ENCODE assay signal across 34 mouse cellular contexts in the genomic region with DNA sequence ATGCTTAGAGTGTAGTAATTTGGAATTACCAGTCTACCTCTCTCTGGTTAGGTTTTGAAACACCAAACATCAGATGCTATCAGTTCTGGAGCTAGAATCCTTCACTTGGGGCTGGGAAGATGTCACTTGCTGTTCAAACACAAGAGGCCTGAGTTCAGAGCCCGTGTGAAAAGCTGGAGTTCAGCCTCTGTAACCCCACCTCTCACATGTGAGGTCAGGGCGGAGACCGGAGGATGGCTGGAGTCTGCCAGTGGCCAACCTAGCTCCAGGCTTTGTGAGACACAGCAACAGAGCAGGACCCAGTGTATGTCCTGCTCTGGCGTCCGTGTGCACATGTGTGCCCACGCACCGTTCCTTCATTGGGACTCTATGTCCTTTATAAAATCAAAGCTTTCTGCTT. TPM values are rescaled to one million over a fixed set of nuclear protein-coding genes. Genes with fewer than 3 reads are reported as not detected.
DNase-seq lines count a peak whose midpoint lies in the region; ATAC-seq lines count a peak whose summit lies in the region.
"Had no signal": no experiment of that assay in that cellular context is flagged by ENCODE, and none has a peak within 500 bp of the region (broad histone marks: within the 10 kb centered on the region; RNA-seq: fewer than 3 reads in every experiment).

No protein-coding gene starts in this region.

- WGBS in liver, embryonic 11.5 days = 85% methylated on average over 7 of the region's 7 CpGs
- 78% methylated on average over 7 of the region's 7 CpGs for WGBS in stomach, embryonic 15.5 days

- no peak for ATAC-seq in liver, embryonic 11.5 days (replicated peaks; ENCODE audit: low FRiP score)
- ATAC-seq in stomach, embryonic 15.5 days (ENCODE audit: insufficient read depth, low FRiP score, low read depth) = no peak
- ATAC-seq: forebrain, embryonic 14.5 days; hindbrain, embryonic 16.5 days; midbrain, embryonic 13.5 days had no signal

- no peak overlapping the region for H3K27ac ChIP-seq in liver, embryonic 11.5 days (ENCODE audit: low read depth, low read length)
- H3K27ac ChIP-seq in stomach, embryonic 15.5 days = peak overlapping the region; percentile 46
- H3K27ac ChIP-seq: embryonic facial prominence, embryonic 12.5 days; hindbrain, embryonic 10.5 days; limb, embryonic 13.5 days; macrophage had no signal

- no peak for DNase-seq in liver, embryonic 11.5 days (ENCODE audit: low spot score)
- DNase-seq in liver = no peak
- peak; percentile 62 for DNase-seq in ES-CJ7 (ENCODE audit: low read depth, low spot score)
- peak; percentile 71 for DNase-seq in ZHBTc4 (ENCODE audit: low read depth, low spot score)
- no peak for DNase-seq in layer of hippocampus, postnatal 25 days (ENCODE audit: extremely low spot score in 1 of 2, low spot score in 1 of 2)
- DNase-seq in T-cell, adult 2 months (ENCODE audit: low spot score) = no peak
- no peak for DNase-seq in urinary bladder, postnatal 4 days (ENCODE audit: low spot score in 2 of 2)
- DNase-seq: adrenal gland, postnatal 25 days; B cell, adult 2 months; cerebellum, adult 11-12 months; cerebellum, postnatal 36 days; gastrocnemius, postnatal 36 days; heart, postnatal 14 days; kidney, adult 2 months; kidney, postnatal 36 days; lung, adult 2 months; lung, postnatal 10 days; retina, postnatal 1 day; right cerebral cortex, postnatal 14 days had no signal

- H3K36me3 ChIP-seq in liver, embryonic 11.5 days (ENCODE audit: control insufficient read depth, insufficient read depth, low read length) = no peaks in the 10 kb centered on the region
- H3K36me3 ChIP-seq in stomach, embryonic 15.5 days = no peaks in the 10 kb centered on the region
- H3K36me3 ChIP-seq: embryonic facial prominence, embryonic 12.5 days; hindbrain, embryonic 10.5 days; limb, embryonic 13.5 days; midbrain, embryonic 13.5 days had no signal

- H3K4me3 ChIP-seq in liver, embryonic 11.5 days (ENCODE audit: low read depth, low read length) = no peak overlapping the region
- no peak overlapping the region for H3K4me3 ChIP-seq in stomach, embryonic 15.5 days (replicated peaks)
- H3K4me3 ChIP-seq: layer of hippocampus, adult 2 months had no signal

- peaks cover 29% of the 10 kb centered on the region for H3K4me1 ChIP-seq in liver, embryonic 11.5 days (replicated peaks; ENCODE audit: control insufficient read depth, insufficient read depth, low read length)
- H3K4me1 ChIP-seq in stomach, embryonic 15.5 days = peaks cover 18% of the 10 kb centered on the region; the same call in 1 of the 2 replicates

- H3K9me3 ChIP-seq in liver, embryonic 11.5 days (ENCODE audit: control insufficient read depth, low read length) = no peaks in the 10 kb centered on the region
- H3K9me3 ChIP-seq in stomach, embryonic 15.5 days = no peaks in the 10 kb centered on the region
- H3K9me3 ChIP-seq: embryonic facial prominence, embryonic 12.5 days; hindbrain, embryonic 10.5 days; limb, embryonic 13.5 days; midbrain, embryonic 13.5 days had no signal

- no peak overlapping the region for H3K4me2 ChIP-seq in liver, embryonic 11.5 days
- H3K4me2 ChIP-seq in stomach, embryonic 15.5 days = no peak overlapping the region

- H3K9ac ChIP-seq in liver, embryonic 11.5 days (ENCODE audit: low read depth, low read length) = 0 out of 2 replicates have a peak overlapping the region, but pooled peaks have one; percentile 22
- no peak overlapping the region for H3K9ac ChIP-seq in stomach, embryonic 15.5 days
- H3K9ac ChIP-seq: embryonic facial prominence, embryonic 12.5 days had no signal

- peaks cover 10% of the 10 kb centered on the region for H3K27me3 ChIP-seq in liver, embryonic 11.5 days (replicated peaks; ENCODE audit: control insufficient read depth, insufficient read depth, low read length)
- no peaks in the 10 kb centered on the region; the same call in 1 of the 2 replicates for H3K27me3 ChIP-seq in stomach, embryonic 15.5 days (replicated peaks)

RNA-seq across cellular contexts. Expression of gene Sp2, which starts 3.4 kb away (rescaled TPM):
- 18.3 and 18.9 TPM in 2 replicates for polyA plus RNA-seq in liver, embryonic 11.5 days (2014; fragmentation: Nextera tagmentation; extraction: Ambion mirVana)
- 12.7 and 13.5 TPM in 2 replicates for polyA plus RNA-seq in stomach, embryonic 15.5 days (2015; fragmentation: Nextera tagmentation; extraction: Ambion mirVana)
- total RNA-seq in layer of hippocampus, postnatal 25 days (2021) = 10 to 100 TPM; 12.8 to 15.0 TPM

RNA-seq across cellular contexts. Expression of gene Sp6, which starts 33.9 kb away (rescaled TPM):
- polyA plus RNA-seq in liver, embryonic 11.5 days (2014; fragmentation: Nextera tagmentation; extraction: Ambion mirVana) = 0.17 TPM in 1 of 2 replicates, not detected in the other
- polyA plus RNA-seq in stomach, embryonic 15.5 days (2015; fragmentation: Nextera tagmentation; extraction: Ambion mirVana) = 1.4 and 3.7 TPM in 2 replicates
- 1 to 10 TPM in 1 of 2 experiments, under 1 TPM in 1; 0.86 to 1.8 TPM for total RNA-seq in layer of hippocampus, postnatal 25 days (2021)
- total RNA-seq: gastrocnemius, postnatal 36 days had no signal
- polyA plus RNA-seq: heart, embryonic 14.5 days; intestine, embryonic 14.5 days; macrophage had no signal

RNA-seq across cellular contexts. Expression of gene Pnpo, which starts 35.5 kb away (rescaled TPM):
- polyA plus RNA-seq in liver, embryonic 11.5 days (2014; fragmentation: Nextera tagmentation; extraction: Ambion mirVana) = 206 and 226 TPM in 2 replicates
- 63.6 and 85.7 TPM in 2 replicates for polyA plus RNA-seq in stomach, embryonic 15.5 days (2015; fragmentation: Nextera tagmentation; extraction: Ambion mirVana)
- 10 to 100 TPM; 35.1 to 37.9 TPM for total RNA-seq in layer of hippocampus, postnatal 25 days (2021)

RNA-seq across cellular contexts. Expression of gene Scrn2, which starts 50.4 kb away (rescaled TPM):
- 16.4 and 17.6 TPM in 2 replicates for polyA plus RNA-seq in liver, embryonic 11.5 days (2014; fragmentation: Nextera tagmentation; extraction: Ambion mirVana)
- 19.7 and 20.1 TPM in 2 replicates for polyA plus RNA-seq in stomach, embryonic 15.5 days (2015; fragmentation: Nextera tagmentation; extraction: Ambion mirVana)
- total RNA-seq in layer of hippocampus, postnatal 25 days (2021) = 1 to 10 TPM; 4.0 to 4.2 TPM

RNA-seq across cellular contexts. Expression of gene Prr15l, which starts 51.4 kb away (rescaled TPM):
- 1.8 and 2.2 TPM in 2 replicates for polyA plus RNA-seq in liver, embryonic 11.5 days (2014; fragmentation: Nextera tagmentation; extraction: Ambion mirVana)
- polyA plus RNA-seq in stomach, embryonic 15.5 days (2015; fragmentation: Nextera tagmentation; extraction: Ambion mirVana) = 55.2 and 65.6 TPM in 2 replicates
- total RNA-seq in layer of hippocampus, postnatal 25 days (2021) = not detected
- total RNA-seq: gastrocnemius, postnatal 36 days; layer of hippocampus, adult 2 months; layer of hippocampus, postnatal 14 days; left cerebral cortex, adult 8-10 months; left cerebral cortex, postnatal 36 days; megakaryocyte-erythroid progenitor cell, adult 5-6 weeks had no signal
- polyA plus RNA-seq: macrophage; midbrain, embryonic 13.5 days had no signal

Comparison
In these comparisons a context has a peak if more than half of its experiments do, and no peak if none do; other contexts are left out.
1. DNase-seq: peak in ES-CJ7 (single experiment) and ZHBTc4 (single experiment); none in liver, embryonic 11.5 days (single experiment), liver (single experiment), layer of hippocampus, postnatal 25 days (0 of 2), T-cell, adult 2 months (single experiment) and urinary bladder, postnatal 4 days (0 of 2).